Mouse (Mus musculus) bone marrow macrophage, adult 2 months (primary cell): ENCODE results near the gene Pilra.
"Not testable (repeated sequence)": the region's sequence is repeated elsewhere in the genome, so short reads cannot be mapped to it uniquely, and the experiment has no call there.

ENCODE experiments used
- CTCF ChIP-seq: IDR thresholded peaks from 2 replicates; pipeline ENCODE4 v1.5.1; 2012; ENCODE audit warnings: low read depth, mild to moderate bottlenecking, low read length, moderate library complexity
- POLR2A ChIP-seq: IDR thresholded peaks from 2 replicates; pipeline ENCODE4 v1.6.1; 2012; ENCODE audit warnings: mild to moderate bottlenecking, low read depth, low read length, borderline replicate concordance

GRCm38 (mm10) chr5:137872381-137872702 is 36.3 kb upstream of the Pilra start:
- not testable (repeated sequence) for TF ChIP-seq POLR2A, CTCF
